Mouse (Mus musculus) hindbrain, embryonic 16.5 days (tissue): ENCODE results near the gene Rapgef5. TPM values are rescaled to one million over a fixed set of nuclear protein-coding genes. Genes with fewer than 3 reads are reported as not detected.

Source experiments
- ATAC-seq: fragments of 200-750 bp; cut with Nextera tagmentation; 2 replicates; pipeline ENCODE4 v1.8.0; 2017; ENCODE audit warnings: moderate TSS enrichment, moderate library complexity
- H3K27ac ChIP-seq: fragments of 300-500 bp; sonication (generic); 2 replicates; pipeline ENCODE4 v1.5.1; 2014; ENCODE audit warnings: low read depth, mild to moderate bottlenecking, control low read depth, low read length, moderate library complexity
- H3K27me3 ChIP-seq: fragments of 300-500 bp; sonication (generic); replicated peaks from 2 replicates; pipeline ENCODE4 v1.6.1; 2014; ENCODE audit warnings: low read length; ENCODE audit not compliant: control insufficient read depth, insufficient read depth
- H3K36me3 ChIP-seq: fragments of 300-500 bp; sonication (generic); 2 replicates; pipeline ENCODE4 v1.6.1; 2014; ENCODE audit warnings: mild to moderate bottlenecking, low read length, moderate library complexity, mixed read lengths; ENCODE audit not compliant: control insufficient read depth, insufficient read depth
- H3K4me1 ChIP-seq: fragments of 300-500 bp; sonication (generic); 2 replicates; pipeline ENCODE4 v1.6.1; 2014; ENCODE audit warnings: low read depth, low read length; ENCODE audit not compliant: control insufficient read depth, insufficient read depth
- H3K4me2 ChIP-seq: fragments of 300-500 bp; sonication (generic); 2 replicates; pipeline ENCODE4 v1.6.1; 2014; ENCODE audit warnings: mild to moderate bottlenecking, low read length, control low read depth, moderate library complexity
- H3K4me3 ChIP-seq: fragments of 300-500 bp; sonication (generic); 2 replicates; pipeline ENCODE4 v1.5.1; 2014; ENCODE audit warnings: mild to moderate bottlenecking, low read length, control low read depth, moderate library complexity
- H3K9ac ChIP-seq: fragments of 300-500 bp; sonication (generic); 2 replicates; pipeline ENCODE4 v1.6.1; 2014; ENCODE audit warnings: low read depth, mild to moderate bottlenecking, control low read depth, low read length, moderate library complexity
- H3K9me3 ChIP-seq: fragments of 300-500 bp; sonication (generic); 2 replicates; pipeline ENCODE4 v1.6.1; 2014; ENCODE audit warnings: mild to moderate bottlenecking, low read length, moderate library complexity; ENCODE audit not compliant: control insufficient read depth
- WGBS: fragments of 180-500 bp; shearing (Covaris S2); extraction: QIAGEN DNeasy Blood & Tissue Kit; methylation state at CpG from one replicate; pipeline ENCODE4 v1.1.7; 2014; 5-methylcytosine and 5-hydroxymethylcytosine counted together
- polyA plus RNA-seq: library from polyadenylated mRNA; unstranded; fragments of >200 nt; fragmentation: Nextera tagmentation; extraction: Ambion mirVana; gene quantifications from 2 replicates; pipeline ENCODE4 v1.2.1, GENCODE M21; 2015

The Rapgef5 gene
- polyA plus RNA-seq, 1 experiment from 2014 or later, result 31.9 TPM

- ATAC-seq, result no peak
- H3K4me2 ChIP-seq, result no peak overlapping the region
- H3K27me3 ChIP-seq, result no peaks in the 10 kb centered on the region
- H3K4me3 ChIP-seq, result no peak overlapping the region
- H3K9ac ChIP-seq, result no peak overlapping the region
- 90% methylated on average over 5 of the region's 5 CpGs for WGBS
- H3K4me1 ChIP-seq, result no peaks in the 10 kb centered on the region
- H3K9me3 ChIP-seq, result no peaks in the 10 kb centered on the region
- H3K27ac ChIP-seq, result no peak overlapping the region
- H3K36me3 ChIP-seq, result no peaks in the 10 kb centered on the region
These were observed 37.1 kb downstream of the Rapgef5 start for GRCm38 (mm10) chr12:117553353-117553752.

- H3K27me3 ChIP-seq, result no peaks in the 10 kb centered on the region
- H3K4me1 ChIP-seq, result no peaks in the 10 kb centered on the region
- no peak for ATAC-seq
- WGBS, result 100% methylated on average over 1 of the region's 1 CpGs
- H3K36me3 ChIP-seq, result no peaks in the 10 kb centered on the region
- H3K9me3 ChIP-seq, result no peaks in the 10 kb centered on the region
- no peak overlapping the region for H3K4me2 ChIP-seq
- H3K4me3 ChIP-seq, result no peak overlapping the region
- H3K27ac ChIP-seq, result no peak overlapping the region
- no peak overlapping the region for H3K9ac ChIP-seq
These were observed 38.4 kb downstream of the Rapgef5 start for GRCm38 (mm10) chr12:117554612-117555063.

GRCm38 (mm10) chr12:117560450-117560849 is 44.2 kb downstream of the Rapgef5 start:
- no peak overlapping the region for H3K4me3 ChIP-seq
- no peaks in the 10 kb centered on the region for H3K36me3 ChIP-seq
- H3K4me2 ChIP-seq, result no peak overlapping the region
- no peak overlapping the region for H3K27ac ChIP-seq
- H3K9me3 ChIP-seq, result no peaks in the 10 kb centered on the region
- ATAC-seq, result no peak
- H3K9ac ChIP-seq, result no peak overlapping the region
- H3K27me3 ChIP-seq, result no peaks in the 10 kb centered on the region
- WGBS, result 89% methylated on average over 11 of the region's 11 CpGs
- no peaks in the 10 kb centered on the region for H3K4me1 ChIP-seq

GRCm38 (mm10) chr12:117561411-117562059 is 45.3 kb downstream of the Rapgef5 start:
- H3K27ac ChIP-seq, result no peak overlapping the region
- no peak overlapping the region for H3K4me2 ChIP-seq
- no peaks in the 10 kb centered on the region for H3K27me3 ChIP-seq
- ATAC-seq, result no peak
- WGBS, result 70% methylated on average over 6 of the region's 6 CpGs
- no peak overlapping the region for H3K4me3 ChIP-seq
- no peaks in the 10 kb centered on the region for H3K4me1 ChIP-seq
- no peak overlapping the region for H3K9ac ChIP-seq
- no peaks in the 10 kb centered on the region for H3K9me3 ChIP-seq
- H3K36me3 ChIP-seq, result no peaks in the 10 kb centered on the region

GRCm38 (mm10) chr12:117562085-117562484 is 45.8 kb downstream of the Rapgef5 start:
- no peak overlapping the region for H3K27ac ChIP-seq
- WGBS, result 100% methylated on average over 3 of the region's 3 CpGs
- H3K27me3 ChIP-seq, result no peaks in the 10 kb centered on the region
- H3K4me2 ChIP-seq, result no peak overlapping the region
- ATAC-seq, result no peak
- H3K9me3 ChIP-seq, result no peaks in the 10 kb centered on the region
- no peaks in the 10 kb centered on the region for H3K36me3 ChIP-seq
- H3K9ac ChIP-seq, result no peak overlapping the region
- H3K4me3 ChIP-seq, result no peak overlapping the region
- H3K4me1 ChIP-seq, result no peaks in the 10 kb centered on the region

- WGBS, result 61% methylated on average over 6 of the region's 6 CpGs
- H3K9ac ChIP-seq, result no peak overlapping the region
- ATAC-seq, result no peak
These were observed 47.6 kb downstream of the Rapgef5 start for GRCm38 (mm10) chr12:117563859-117564258.

GRCm38 (mm10) chr12:117566298-117566697 is 50.0 kb downstream of the Rapgef5 start:
- H3K36me3 ChIP-seq, result no peaks in the 10 kb centered on the region
- no peaks in the 10 kb centered on the region for H3K9me3 ChIP-seq
- 88% methylated on average over 4 of the region's 4 CpGs for WGBS
- no peaks in the 10 kb centered on the region for H3K4me1 ChIP-seq
- no peak overlapping the region for H3K9ac ChIP-seq
- no peak overlapping the region for H3K4me2 ChIP-seq
- H3K4me3 ChIP-seq, result no peak overlapping the region
- no peaks in the 10 kb centered on the region for H3K27me3 ChIP-seq
- no peak overlapping the region for H3K27ac ChIP-seq
- no peak for ATAC-seq

More at GRCm38 (mm10) chr12:117563859-117564258, 47.6 kb downstream of the Rapgef5 start:
- Histone ChIP-seq H3K4me3 (no peak overlapping the region), H3K36me3 (no peaks in the 10 kb centered on the region), H3K4me1 (no peaks in the 10 kb centered on the region), H3K9me3 (no peaks in the 10 kb centered on the region), H3K27ac (no peak overlapping the region), H3K4me2 (no peak overlapping the region), H3K27me3 (no peaks in the 10 kb centered on the region)

GRCm38 (mm10) chr12:117569671-117570070 is 53.4 kb downstream of the Rapgef5 start:
- Histone ChIP-seq H3K4me2 (no peak overlapping the region), H3K4me3 (no peak overlapping the region), H3K9ac (no peak overlapping the region), H3K27ac (no peak overlapping the region), H3K27me3 (no peaks in the 10 kb centered on the region), H3K9me3 (no peaks in the 10 kb centered on the region), H3K4me1 (no peaks in the 10 kb centered on the region), H3K36me3 (no peaks in the 10 kb centered on the region)
- 80% methylated on average over 2 of the region's 2 CpGs for WGBS
- ATAC-seq, result no peak

GRCm38 (mm10) chr12:117584256-117584655 is 68.0 kb downstream of the Rapgef5 start:
- H3K36me3 ChIP-seq, result no peaks in the 10 kb centered on the region
- no peaks in the 10 kb centered on the region for H3K9me3 ChIP-seq
- ATAC-seq, result no peak
- 87% methylated on average over 4 of the region's 4 CpGs for WGBS
- H3K4me3 ChIP-seq, result no peak overlapping the region
- H3K4me2 ChIP-seq, result no peak overlapping the region
- H3K27me3 ChIP-seq, result no peaks in the 10 kb centered on the region
- no peak overlapping the region for H3K9ac ChIP-seq
- no peaks in the 10 kb centered on the region for H3K4me1 ChIP-seq
- no peak overlapping the region for H3K27ac ChIP-seq
